Mouse (Mus musculus): ENCODE measurements around the gene Hfe2. TPM values are rescaled to one million over a fixed set of nuclear protein-coding genes. Genes with fewer than 3 reads are reported as not detected.
"Not testable (repeated sequence)": the region's sequence is repeated elsewhere in the genome, so short reads cannot be mapped to it uniquely, and the experiment has no call there.

Hfe2 gene
- 0.11 and 0.28 TPM in 2 replicates for polyA plus RNA-seq (2014; fragmentation: Nextera tagmentation; extraction: Ambion mirVana)

- Histone ChIP-seq H3K9me3 (ENCODE audit: control insufficient read depth, low read length) (no peaks in the 10 kb centered on the region), H3K9ac (ENCODE audit: low read length) (no peak within 1 kb of the TSS), H3K27ac (ENCODE audit: low read depth) (no peak within 1 kb of the TSS), H3K27me3 (replicated peaks; ENCODE audit: control insufficient read depth, insufficient read depth, low read length) (peaks cover 40% of the 10 kb centered on the region), H3K4me3 (ENCODE audit: low read depth, low read length) (no peak within 1 kb of the TSS), H3K36me3 (ENCODE audit: control insufficient read depth, insufficient read depth, low read length) (no peaks in the 10 kb centered on the region), H3K4me2 (ENCODE audit: low read length) (no peak within 1 kb of the TSS), H3K4me1 (replicated peaks; ENCODE audit: control insufficient read depth, insufficient read depth, low read length) (no peaks in the 10 kb centered on the region; the same call in 1 of the 2 replicates)
- DNase-seq (ENCODE audit: low spot score) (no peak), ATAC-seq (replicated peaks; ENCODE audit: low FRiP score, low TSS enrichment, low read depth) (no peak)
- WGBS: 74% methylated on average over 4 of the region's 4 CpGs
Observed at GRCm38 (mm10) chr3:96524914-96525313, at the start of gene Hfe2. Gene Hfe2 (plus strand): TSS chr3:96525172.

GRCm38 (mm10) chr3:96477084-96477483, 47.9 kb upstream of the Hfe2 start:
- Histone ChIP-seq H3K9me3 (ENCODE audit: control insufficient read depth, low read length) (no peaks in the 10 kb centered on the region), H3K4me3 (ENCODE audit: low read depth, low read length) (no peak overlapping the region), H3K27ac (ENCODE audit: low read depth) (no peak overlapping the region), H3K9ac (ENCODE audit: low read length) (no peak overlapping the region), H3K27me3 (replicated peaks; ENCODE audit: control insufficient read depth, insufficient read depth, low read length) (peaks cover 46% of the 10 kb centered on the region), H3K4me1 (replicated peaks; ENCODE audit: control insufficient read depth, insufficient read depth, low read length) (0 out of 2 replicates have a peak, but pooled peaks cover 8% of the 10 kb centered on the region), H3K36me3 (ENCODE audit: control insufficient read depth, insufficient read depth, low read length) (no peaks in the 10 kb centered on the region), H3K4me2 (ENCODE audit: low read length) (no peak overlapping the region)
- ATAC-seq (replicated peaks; ENCODE audit: low FRiP score, low TSS enrichment, low read depth): no peak
- WGBS: 46% methylated on average over 3 of the region's 3 CpGs
- DNase-seq (ENCODE audit: low spot score): no peak

- WGBS: 69% methylated on average over 6 of the region's 6 CpGs
- H3K9ac ChIP-seq (ENCODE audit: low read length): no peak overlapping the region
- no peak overlapping the region for H3K4me3 ChIP-seq (ENCODE audit: low read depth, low read length)
- H3K27me3 ChIP-seq (replicated peaks; ENCODE audit: control insufficient read depth, insufficient read depth, low read length): peaks cover 46% of the 10 kb centered on the region
- no peaks in the 10 kb centered on the region for H3K36me3 ChIP-seq (ENCODE audit: control insufficient read depth, insufficient read depth, low read length)
- H3K9me3 ChIP-seq (ENCODE audit: control insufficient read depth, low read length): no peaks in the 10 kb centered on the region
- no peak overlapping the region for H3K4me2 ChIP-seq (ENCODE audit: low read length)
- H3K27ac ChIP-seq (ENCODE audit: low read depth): no peak overlapping the region
- 0 out of 2 replicates have a peak, but pooled peaks cover 8% of the 10 kb centered on the region for H3K4me1 ChIP-seq (replicated peaks; ENCODE audit: control insufficient read depth, insufficient read depth, low read length)
- no peak for ATAC-seq (replicated peaks; ENCODE audit: low FRiP score, low TSS enrichment, low read depth)
- DNase-seq (ENCODE audit: low spot score): no peak
Observed at GRCm38 (mm10) chr3:96477558-96477957, 47.4 kb upstream of the Hfe2 start.

GRCm38 (mm10) chr3:96479249-96479648, 45.7 kb upstream of the Hfe2 start:
- no peaks in the 10 kb centered on the region for H3K9me3 ChIP-seq (ENCODE audit: control insufficient read depth, low read length)
- H3K27me3 ChIP-seq (replicated peaks; ENCODE audit: control insufficient read depth, insufficient read depth, low read length): peaks cover 40% of the 10 kb centered on the region
- no peak overlapping the region for H3K4me2 ChIP-seq (ENCODE audit: low read length)
- no peak for DNase-seq (ENCODE audit: low spot score)
- H3K36me3 ChIP-seq (ENCODE audit: control insufficient read depth, insufficient read depth, low read length): no peaks in the 10 kb centered on the region
- 23% methylated on average over 3 of the region's 3 CpGs for WGBS
- H3K4me3 ChIP-seq (ENCODE audit: low read depth, low read length): no peak overlapping the region
- no peak overlapping the region for H3K9ac ChIP-seq (ENCODE audit: low read length)
- H3K27ac ChIP-seq (ENCODE audit: low read depth): no peak overlapping the region
- 0 out of 2 replicates have a peak, but pooled peaks cover 8% of the 10 kb centered on the region for H3K4me1 ChIP-seq (replicated peaks; ENCODE audit: control insufficient read depth, insufficient read depth, low read length)
- ATAC-seq (replicated peaks; ENCODE audit: low FRiP score, low TSS enrichment, low read depth): no peak

DNA sequence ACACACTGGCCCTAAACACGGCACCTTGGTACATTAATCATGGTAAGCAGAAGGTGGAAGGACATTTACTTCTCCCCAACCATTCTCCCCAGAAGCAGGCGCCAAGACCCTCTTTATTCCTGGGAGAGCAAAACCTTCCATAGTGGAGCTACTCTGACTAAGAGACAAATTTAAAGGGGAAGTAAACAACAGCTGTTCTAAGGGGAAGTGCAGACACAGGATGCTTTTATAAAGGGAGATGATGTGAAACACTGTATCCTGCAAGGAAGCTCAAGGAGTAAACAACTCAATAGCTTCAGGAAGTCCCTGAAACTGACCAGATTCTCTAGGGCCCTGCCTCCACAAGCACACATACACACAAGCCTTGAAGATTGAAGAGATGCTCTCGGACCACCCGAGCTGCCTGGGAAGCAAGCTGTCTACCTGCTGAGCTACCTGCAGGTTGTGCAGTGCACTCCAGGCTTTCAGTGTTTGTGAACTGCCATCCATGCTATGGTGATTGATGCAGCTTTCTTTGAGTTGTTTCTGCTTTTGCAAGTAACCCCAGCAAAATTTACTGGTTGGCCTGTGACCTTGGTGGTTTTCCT, 44.2 kb upstream of the Hfe2 start:
- peaks cover 31% of the 10 kb centered on the region for H3K27me3 ChIP-seq (replicated peaks; ENCODE audit: control insufficient read depth, insufficient read depth, low read length)
- WGBS: 74% methylated on average over 4 of the region's 4 CpGs

GRCm38 (mm10) chr3:96481856-96482255, 43.1 kb upstream of the Hfe2 start:
- Histone ChIP-seq H3K4me2 (ENCODE audit: low read length) (no peak overlapping the region), H3K4me1 (replicated peaks; ENCODE audit: control insufficient read depth, insufficient read depth, low read length) (no peaks in the 10 kb centered on the region), H3K4me3 (ENCODE audit: low read depth, low read length) (no peak overlapping the region), H3K27ac (ENCODE audit: low read depth) (no peak overlapping the region), H3K36me3 (ENCODE audit: control insufficient read depth, insufficient read depth, low read length) (no peaks in the 10 kb centered on the region), H3K27me3 (replicated peaks; ENCODE audit: control insufficient read depth, insufficient read depth, low read length) (peaks cover 22% of the 10 kb centered on the region), H3K9me3 (ENCODE audit: control insufficient read depth, low read length) (no peaks in the 10 kb centered on the region), H3K9ac (ENCODE audit: low read length) (no peak overlapping the region)
- 82% methylated on average over 3 of the region's 3 CpGs for WGBS
- no peak for ATAC-seq (replicated peaks; ENCODE audit: low FRiP score, low TSS enrichment, low read depth)
- no peak for DNase-seq (ENCODE audit: low spot score)

More for the DNA sequence above, 44.2 kb upstream of the Hfe2 start:
- Histone ChIP-seq H3K27ac (ENCODE audit: low read depth) (no peak overlapping the region), H3K4me1 (replicated peaks; ENCODE audit: control insufficient read depth, insufficient read depth, low read length) (no peaks in the 10 kb centered on the region), H3K9me3 (ENCODE audit: control insufficient read depth, low read length) (no peaks in the 10 kb centered on the region), H3K36me3 (ENCODE audit: control insufficient read depth, insufficient read depth, low read length) (no peaks in the 10 kb centered on the region), H3K4me2 (ENCODE audit: low read length) (no peak overlapping the region), H3K9ac (ENCODE audit: low read length) (no peak overlapping the region), H3K4me3 (ENCODE audit: low read depth, low read length) (no peak overlapping the region)
- DNase-seq (ENCODE audit: low spot score): no peak
- ATAC-seq (replicated peaks; ENCODE audit: low FRiP score, low TSS enrichment, low read depth): no peak

DNA sequence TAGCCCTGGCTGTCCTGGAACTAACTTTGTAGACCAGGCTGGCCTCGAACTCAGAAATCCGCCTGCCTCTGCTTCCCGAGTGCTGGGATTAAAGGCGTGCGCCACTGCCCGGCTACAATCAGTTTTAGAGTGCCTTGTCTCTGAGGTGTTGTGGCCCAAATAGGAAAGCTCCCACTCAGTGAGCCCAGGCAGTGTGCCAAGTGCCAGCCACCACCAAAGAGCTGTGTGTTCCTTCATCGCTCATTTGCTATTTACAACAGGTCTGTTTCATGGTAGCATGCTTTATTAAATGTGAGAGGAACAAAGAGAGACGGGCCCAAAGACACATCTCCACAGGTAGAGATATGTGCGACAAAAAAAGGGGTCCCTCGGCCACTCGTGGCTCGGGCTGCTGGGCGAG, 42.5 kb upstream of the Hfe2 start:
- Histone ChIP-seq H3K27ac (ENCODE audit: low read depth) (no peak overlapping the region), H3K4me3 (ENCODE audit: low read depth, low read length) (no peak overlapping the region), H3K27me3 (replicated peaks; ENCODE audit: control insufficient read depth, insufficient read depth, low read length) (peaks cover 18% of the 10 kb centered on the region), H3K36me3 (ENCODE audit: control insufficient read depth, insufficient read depth, low read length) (no peaks in the 10 kb centered on the region), H3K9me3 (ENCODE audit: control insufficient read depth, low read length) (no peaks in the 10 kb centered on the region), H3K9ac (ENCODE audit: low read length) (no peak overlapping the region), H3K4me1 (replicated peaks; ENCODE audit: control insufficient read depth, insufficient read depth, low read length) (no peaks in the 10 kb centered on the region), H3K4me2 (ENCODE audit: low read length) (no peak overlapping the region)
- DNase-seq (ENCODE audit: low spot score) (no peak), ATAC-seq (replicated peaks; ENCODE audit: low FRiP score, low TSS enrichment, low read depth) (no peak)
- WGBS: 91% methylated on average over 13 of the region's 13 CpGs

DNA sequence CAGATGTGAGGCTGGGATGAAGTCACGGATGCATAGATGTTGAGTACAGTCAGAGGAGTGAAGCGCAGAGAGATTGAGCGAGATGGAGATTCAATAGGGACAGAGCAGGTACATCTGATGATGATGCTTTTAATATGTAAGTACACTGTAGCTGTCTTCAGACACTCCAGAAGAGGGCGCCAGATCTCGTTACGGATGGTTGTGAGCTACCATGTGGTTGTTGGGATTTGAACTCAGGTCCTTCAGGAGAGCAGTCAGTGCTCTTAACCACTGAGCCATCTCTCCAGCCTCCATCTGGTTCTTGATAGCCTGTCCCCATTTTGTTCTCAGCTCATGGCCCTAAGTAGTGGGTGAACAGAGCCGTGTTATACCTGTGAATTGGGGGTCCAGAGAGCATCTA, 41.9 kb upstream of the Hfe2 start:
- H3K27ac ChIP-seq (ENCODE audit: low read depth); H3K9me3 ChIP-seq (ENCODE audit: control insufficient read depth, low read length); DNase-seq (ENCODE audit: low spot score); ATAC-seq (replicated peaks; ENCODE audit: low FRiP score, low TSS enrichment, low read depth); H3K36me3 ChIP-seq (ENCODE audit: control insufficient read depth, insufficient read depth, low read length); H3K4me2 ChIP-seq (ENCODE audit: low read length); H3K9ac ChIP-seq (ENCODE audit: low read length); H3K4me1 ChIP-seq (replicated peaks; ENCODE audit: control insufficient read depth, insufficient read depth, low read length); H3K4me3 ChIP-seq (ENCODE audit: low read depth, low read length): not testable (repeated sequence)
- WGBS: 57% methylated on average over 7 of the region's 7 CpGs
- H3K27me3 ChIP-seq (replicated peaks; ENCODE audit: control insufficient read depth, insufficient read depth, low read length): peaks cover 12% of the 10 kb centered on the region

DNA sequence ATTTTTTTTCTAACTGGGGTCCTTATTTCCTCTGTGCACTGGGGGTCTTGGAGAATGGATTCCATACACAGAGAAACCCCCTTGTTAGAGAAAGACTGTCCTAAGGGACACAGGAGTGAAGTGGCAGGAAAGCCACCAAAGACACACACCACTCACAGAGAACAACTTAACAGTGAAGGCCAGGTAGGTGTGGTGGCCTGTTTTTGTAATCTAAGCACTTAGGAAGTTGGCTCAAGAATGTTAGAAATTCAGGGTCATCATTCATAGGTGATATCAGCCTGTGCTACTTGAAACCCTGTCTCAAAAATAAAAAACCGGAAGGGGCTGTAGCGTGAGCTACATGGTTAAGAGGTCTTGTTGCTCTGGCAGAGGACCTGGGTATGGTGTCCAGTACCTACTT, 41.0 kb upstream of the Hfe2 start:
- H3K27ac ChIP-seq (ENCODE audit: low read depth): no peak overlapping the region
- no peak for ATAC-seq (replicated peaks; ENCODE audit: low FRiP score, low TSS enrichment, low read depth)
- H3K9ac ChIP-seq (ENCODE audit: low read length): no peak overlapping the region
- WGBS: 90% methylated on average over 2 of the region's 2 CpGs
- H3K27me3 ChIP-seq (replicated peaks; ENCODE audit: control insufficient read depth, insufficient read depth, low read length): peaks cover 10% of the 10 kb centered on the region; the same call in 1 of the 2 replicates
- no peaks in the 10 kb centered on the region for H3K36me3 ChIP-seq (ENCODE audit: control insufficient read depth, insufficient read depth, low read length)
- no peak overlapping the region for H3K4me2 ChIP-seq (ENCODE audit: low read length)
- no peak overlapping the region for H3K4me3 ChIP-seq (ENCODE audit: low read depth, low read length)
- no peaks in the 10 kb centered on the region for H3K9me3 ChIP-seq (ENCODE audit: control insufficient read depth, low read length)
- no peak for DNase-seq (ENCODE audit: low spot score)
- H3K4me1 ChIP-seq (replicated peaks; ENCODE audit: control insufficient read depth, insufficient read depth, low read length): 0 out of 2 replicates have a peak, but pooled peaks cover 3% of the 10 kb centered on the region
